Mouse (Mus musculus) embryonic facial prominence, embryonic 10.5 days (tissue): ENCODE measurements at regions not wholly inside any gene's neighbourhood (a gene's known extent, or its start where the extent isn't known, plus 50 kb on each side); places are given as distances from the start of the nearest gene placed in this dataset.
A peak's percentile ranks its signal among the peaks of the same experiment; 100 is the strongest.

ENCODE experiments used
- DNase-seq: peaks from one replicate; pipeline ENCODE4 v3.0.0-alpha.2; 2017; ENCODE audit warnings: low spot score
- H3K27ac ChIP-seq: fragments of 300-500 bp; sonication (generic); replicated peaks from 2 replicates; pipeline ENCODE4 v1.5.1; 2016; ENCODE audit warnings: mild to moderate bottlenecking
- H3K27me3 ChIP-seq: fragments of 300-500 bp; sonication (generic); replicated peaks from 2 replicates; pipeline ENCODE4 v1.6.1; 2016; ENCODE audit warnings: low read depth, mild to moderate bottlenecking; ENCODE audit not compliant: poor library complexity, severe bottlenecking
- H3K36me3 ChIP-seq: fragments of 300-500 bp; sonication (generic); replicated peaks from 2 replicates; pipeline ENCODE4 v1.6.1; 2016; ENCODE audit warnings: mild to moderate bottlenecking, moderate library complexity
- H3K4me1 ChIP-seq: fragments of 300-500 bp; sonication (generic); 2 replicates; pipeline ENCODE4 v1.6.1; 2016
- H3K4me3 ChIP-seq: fragments of 300-500 bp; sonication (generic); 2 replicates; pipeline ENCODE4 v1.5.1; 2016; ENCODE audit warnings: mild to moderate bottlenecking, moderate library complexity
- H3K9me3 ChIP-seq: fragments of 300-500 bp; sonication (generic); 2 replicates; pipeline ENCODE4 v1.6.1; 2016; ENCODE audit warnings: mild to moderate bottlenecking
- WGBS: fragments of 180-500 bp; shearing (Covaris S2); methylation state at CpG from one replicate; pipeline ENCODE4 v1.1.7; 2016; 5-methylcytosine and 5-hydroxymethylcytosine counted together

DNA sequence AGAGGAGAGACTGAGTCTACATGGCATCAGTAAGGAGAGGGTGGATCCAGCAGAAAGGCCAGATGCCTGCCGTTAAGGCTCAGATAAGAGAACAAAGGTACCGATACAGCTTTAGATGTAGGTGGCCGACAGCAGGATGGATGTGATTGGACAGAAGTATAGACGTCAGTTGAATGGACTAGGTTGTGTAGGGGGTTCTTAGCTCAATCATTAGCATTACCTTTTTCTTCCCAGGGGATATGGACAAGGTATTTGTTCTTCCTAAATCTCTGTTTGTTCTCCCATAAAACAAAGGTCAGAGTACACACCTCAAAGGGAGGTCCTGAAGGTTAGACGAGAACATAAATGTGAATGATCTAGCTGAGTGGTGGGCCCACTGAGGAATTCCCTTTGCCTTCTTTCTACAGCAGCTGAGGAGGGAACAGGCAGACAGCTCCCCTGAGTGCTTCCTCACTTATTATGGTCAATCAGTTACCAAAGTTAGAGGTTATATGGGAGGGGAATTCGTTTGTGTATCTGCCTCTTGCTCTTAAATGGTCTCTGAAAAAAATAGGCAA, 139.9 kb upstream of the Sesn3 start:
- 77% methylated on average over 6 of the region's 6 CpGs for WGBS

DNA sequence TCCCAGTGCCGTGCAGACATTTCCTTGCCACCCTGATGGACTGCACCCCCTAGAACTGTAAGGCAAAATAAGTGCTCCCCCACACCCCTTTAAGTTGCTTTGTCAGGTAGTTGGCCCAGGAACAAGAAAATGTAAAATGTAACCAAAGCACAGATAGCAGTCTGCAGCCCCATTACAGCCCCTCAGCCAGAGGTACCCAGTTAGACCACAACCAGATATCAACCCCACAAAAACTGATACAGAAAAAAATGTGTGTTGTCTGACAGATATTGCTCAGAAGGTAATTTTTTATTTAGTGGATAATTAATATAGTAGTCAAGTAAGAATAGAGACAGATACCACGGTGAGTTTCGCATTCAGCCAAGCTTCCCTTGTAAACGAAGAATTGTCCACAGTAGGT, 133.5 kb upstream of the Sesn3 start:
- WGBS, result 94% methylated on average over 4 of the region's 4 CpGs
- no peaks in the 10 kb centered on the region for H3K36me3 ChIP-seq
- no peak overlapping the region for H3K27ac ChIP-seq
- 0 out of 2 replicates have a peak, but pooled peaks cover 3% of the 10 kb centered on the region for H3K4me1 ChIP-seq
- no peaks in the 10 kb centered on the region for H3K9me3 ChIP-seq
- no peak overlapping the region for H3K4me3 ChIP-seq
- no peaks in the 10 kb centered on the region for H3K27me3 ChIP-seq
- no peak for DNase-seq

More for the DNA sequence above, 139.9 kb upstream of the Sesn3 start:
- no peak overlapping the region for H3K4me3 ChIP-seq
- no peaks in the 10 kb centered on the region for H3K36me3 ChIP-seq
- no peak overlapping the region for H3K27ac ChIP-seq
- no peak for DNase-seq
- H3K9me3 ChIP-seq, result no peaks in the 10 kb centered on the region
- no peaks in the 10 kb centered on the region for H3K4me1 ChIP-seq
- H3K27me3 ChIP-seq, result no peaks in the 10 kb centered on the region

DNA sequence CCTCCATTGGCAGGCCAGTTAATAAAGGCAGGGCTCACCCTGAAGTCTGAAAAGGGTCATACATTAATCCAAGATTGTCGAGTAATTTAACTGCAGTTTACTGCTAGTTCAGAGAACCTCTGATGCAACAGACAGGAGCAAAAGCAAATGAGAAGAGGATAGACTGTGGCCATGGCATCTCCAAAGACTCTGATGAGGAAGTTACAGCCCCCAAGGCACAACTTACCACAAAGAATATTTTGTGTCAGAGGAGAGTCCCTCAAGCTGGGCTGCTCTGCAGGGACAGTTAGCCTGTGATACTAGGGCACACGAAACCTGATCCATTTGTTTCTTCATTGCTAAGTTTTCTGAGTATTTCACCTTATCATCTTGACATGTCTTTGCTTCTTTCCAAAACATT, 130.9 kb upstream of the Sesn3 start:
- Histone ChIP-seq H3K27ac (no peak overlapping the region), H3K4me1 (0 out of 2 replicates have a peak, but pooled peaks cover 3% of the 10 kb centered on the region), H3K36me3 (no peaks in the 10 kb centered on the region), H3K27me3 (no peaks in the 10 kb centered on the region), H3K9me3 (no peaks in the 10 kb centered on the region), H3K4me3 (no peak overlapping the region)
- 34% methylated on average over 2 of the region's 2 CpGs for WGBS
- DNase-seq, result no peak

DNA sequence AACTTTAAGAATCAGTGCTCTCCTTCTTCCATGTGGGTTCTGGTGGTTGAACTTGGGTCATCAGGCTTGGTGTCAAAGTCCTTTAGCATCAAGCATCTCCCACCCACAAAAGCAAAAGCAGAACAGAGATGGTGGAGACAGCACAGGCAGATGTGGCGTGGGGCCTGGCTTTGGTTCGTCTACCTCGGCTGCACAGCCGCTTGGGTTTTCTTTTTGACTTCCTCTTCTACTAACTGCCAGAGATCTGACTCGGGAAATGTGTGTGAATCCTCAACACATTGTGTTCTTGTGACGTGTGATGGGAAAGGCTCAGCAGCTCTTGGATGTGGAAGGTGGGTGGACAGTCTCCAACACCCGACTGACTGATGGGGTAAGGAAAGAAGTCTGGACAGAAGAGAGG, 127.8 kb upstream of the Sesn3 start:
- Histone ChIP-seq H3K36me3 (no peaks in the 10 kb centered on the region), H3K27me3 (no peaks in the 10 kb centered on the region), H3K4me3 (no peak overlapping the region), H3K4me1 (peaks cover 10% of the 10 kb centered on the region; the same call in 1 of the 2 replicates), H3K9me3 (no peaks in the 10 kb centered on the region), H3K27ac (no peak overlapping the region)
- DNase-seq, result no peak
- 90% methylated on average over 7 of the region's 7 CpGs for WGBS

DNA sequence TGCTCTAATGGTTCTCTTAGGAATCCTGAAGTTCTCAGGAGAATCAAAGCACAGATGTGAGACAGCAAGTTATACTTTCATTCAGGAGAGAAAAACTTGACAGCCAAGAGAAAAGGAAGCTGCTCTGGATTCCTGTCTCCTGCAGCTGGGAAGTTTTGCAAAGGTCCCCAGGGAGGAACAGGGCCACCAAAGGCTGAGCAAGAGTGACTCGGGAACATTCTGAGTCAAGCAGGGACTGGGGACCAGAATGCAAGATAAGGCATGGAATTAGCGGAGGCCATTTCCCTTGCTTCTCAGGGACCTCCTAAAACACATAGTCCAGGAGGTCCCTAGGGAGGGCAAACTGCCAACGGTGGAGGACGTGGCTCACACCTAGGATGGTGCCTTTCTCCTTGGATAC, 127.1 kb upstream of the Sesn3 start:
- H3K4me3 ChIP-seq, result no peak overlapping the region
- WGBS, result 75% methylated on average over 4 of the region's 4 CpGs
- H3K4me1 ChIP-seq, result peaks cover 10% of the 10 kb centered on the region; the same call in 1 of the 2 replicates
- no peak for DNase-seq
- no peaks in the 10 kb centered on the region for H3K27me3 ChIP-seq
- no peak overlapping the region for H3K27ac ChIP-seq
- no peaks in the 10 kb centered on the region for H3K9me3 ChIP-seq
- H3K36me3 ChIP-seq, result no peaks in the 10 kb centered on the region

DNA sequence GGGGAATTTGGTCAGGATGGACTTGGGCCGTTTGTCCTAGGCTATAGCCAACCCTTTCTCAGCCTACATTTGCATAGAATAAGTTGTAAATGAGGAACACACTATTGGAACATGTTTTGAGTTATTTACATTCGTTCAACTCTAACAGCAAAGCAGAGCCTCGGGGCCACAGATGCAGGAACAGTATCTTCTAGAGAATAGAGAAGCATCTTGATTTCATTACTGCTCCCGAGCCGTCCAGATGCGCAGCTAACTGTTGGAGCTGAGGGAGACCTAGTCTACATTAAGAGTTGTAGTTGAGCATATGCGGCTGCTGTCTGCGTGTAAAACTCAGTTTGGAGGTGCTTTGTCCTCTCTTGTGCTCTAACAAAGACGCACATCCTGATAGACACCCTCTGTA, 124.6 kb upstream of the Sesn3 start:
- Histone ChIP-seq H3K27me3 (no peaks in the 10 kb centered on the region), H3K36me3 (no peaks in the 10 kb centered on the region), H3K9me3 (no peaks in the 10 kb centered on the region), H3K27ac (no peak overlapping the region), H3K4me1 (peaks cover 7% of the 10 kb centered on the region; the same call in 1 of the 2 replicates), H3K4me3 (no peak overlapping the region)
- peak; percentile 28 for DNase-seq
- 70% methylated on average over 9 of the region's 9 CpGs for WGBS

DNA sequence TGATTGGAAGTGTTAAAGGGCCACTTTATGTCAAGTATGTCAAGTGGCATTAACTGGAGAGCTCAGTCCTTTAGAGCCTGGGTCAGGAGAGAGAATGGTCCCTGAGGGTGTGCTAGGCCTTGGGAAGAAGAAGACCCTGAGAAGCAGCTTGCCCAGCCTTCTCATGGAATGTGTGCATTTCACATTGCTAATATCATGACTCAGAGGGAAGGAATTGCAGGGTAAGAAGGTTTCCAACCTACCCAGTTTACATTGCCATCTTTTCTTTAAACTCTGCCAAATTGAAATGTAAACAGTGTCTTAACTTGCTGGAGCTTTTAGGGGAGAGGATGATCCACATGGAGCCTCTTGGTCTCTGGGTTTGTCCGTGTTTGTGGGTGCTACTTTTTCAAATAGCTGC, 117.9 kb upstream of the Sesn3 start:
- Histone ChIP-seq H3K9me3 (no peaks in the 10 kb centered on the region), H3K4me1 (peaks cover 16% of the 10 kb centered on the region), H3K27me3 (no peaks in the 10 kb centered on the region), H3K4me3 (no peak overlapping the region), H3K27ac (0 out of 2 replicates have a peak overlapping the region, but pooled peaks have one; percentile 30), H3K36me3 (no peaks in the 10 kb centered on the region)
- WGBS, result 74% methylated on average over 1 of the region's 1 CpGs
- no peak for DNase-seq

DNA sequence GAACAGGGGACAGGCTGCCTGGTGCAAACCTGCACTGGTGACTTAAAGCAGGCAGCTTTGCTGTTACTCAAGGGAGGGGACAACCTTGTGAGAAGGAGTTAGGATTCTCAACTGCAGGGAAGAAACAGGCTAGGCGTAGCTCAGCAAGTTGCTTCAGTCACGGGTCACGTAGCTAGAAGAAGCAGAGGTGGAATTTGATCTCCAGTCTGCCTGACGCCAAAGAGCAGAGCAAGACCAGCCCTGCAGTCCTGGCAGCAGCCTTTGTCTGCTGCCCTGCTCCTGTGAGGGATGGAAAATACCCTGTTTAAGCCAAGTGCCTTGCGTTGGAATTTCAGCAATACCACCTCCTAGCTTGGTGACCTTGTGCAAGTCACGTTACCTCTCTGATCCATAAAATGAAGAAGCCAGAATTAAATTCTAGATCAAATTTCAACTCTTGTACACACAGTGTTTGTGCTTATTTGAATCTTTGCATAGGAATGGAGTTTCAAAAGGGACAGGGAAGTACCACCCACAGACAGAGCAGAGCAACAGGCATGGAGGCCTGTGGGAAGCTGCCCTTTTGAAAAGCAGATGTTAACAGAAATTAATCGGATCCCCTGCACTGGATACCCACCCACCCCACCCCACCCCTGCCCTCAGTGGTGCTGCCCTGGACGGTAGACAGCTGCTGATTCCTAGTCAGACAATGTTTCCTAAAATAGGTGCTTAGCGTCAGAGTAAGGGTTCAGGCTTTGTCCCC, 116.6 kb upstream of the Sesn3 start:
- no peaks in the 10 kb centered on the region for H3K27me3 ChIP-seq
- DNase-seq, result peak; percentile 63
- H3K36me3 ChIP-seq, result no peaks in the 10 kb centered on the region
- peaks cover 16% of the 10 kb centered on the region for H3K4me1 ChIP-seq
- no peaks in the 10 kb centered on the region for H3K9me3 ChIP-seq
- H3K27ac ChIP-seq, result peak overlapping the region; percentile 79
- no peak overlapping the region for H3K4me3 ChIP-seq
- WGBS, result 24% methylated on average over 9 of the region's 9 CpGs

DNA sequence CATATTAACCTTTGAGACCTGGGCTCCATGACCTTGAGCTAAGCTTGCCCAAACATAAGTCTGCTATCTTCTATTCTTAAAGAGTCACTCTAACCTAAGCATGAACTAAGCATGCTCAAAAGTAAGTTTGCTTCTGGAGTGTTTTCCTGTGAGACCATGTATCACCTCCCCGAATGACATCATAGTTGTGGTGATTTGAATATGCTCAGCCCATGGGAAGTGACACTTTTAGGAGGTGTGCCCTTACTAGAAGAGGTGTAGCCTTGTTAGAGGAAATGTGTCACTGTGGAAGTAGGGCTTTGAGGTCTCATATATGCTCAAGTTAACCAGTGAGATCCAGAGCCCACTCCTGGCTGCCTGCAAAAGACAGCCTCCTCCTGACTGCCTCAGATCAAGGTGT, 114.7 kb upstream of the Sesn3 start:
- Histone ChIP-seq H3K4me3 (no peak overlapping the region), H3K27ac (no peak overlapping the region), H3K27me3 (no peaks in the 10 kb centered on the region), H3K4me1 (peaks cover 16% of the 10 kb centered on the region), H3K36me3 (no peaks in the 10 kb centered on the region), H3K9me3 (no peaks in the 10 kb centered on the region)
- no peak for DNase-seq
- 86% methylated on average over 1 of the region's 1 CpGs for WGBS

DNA sequence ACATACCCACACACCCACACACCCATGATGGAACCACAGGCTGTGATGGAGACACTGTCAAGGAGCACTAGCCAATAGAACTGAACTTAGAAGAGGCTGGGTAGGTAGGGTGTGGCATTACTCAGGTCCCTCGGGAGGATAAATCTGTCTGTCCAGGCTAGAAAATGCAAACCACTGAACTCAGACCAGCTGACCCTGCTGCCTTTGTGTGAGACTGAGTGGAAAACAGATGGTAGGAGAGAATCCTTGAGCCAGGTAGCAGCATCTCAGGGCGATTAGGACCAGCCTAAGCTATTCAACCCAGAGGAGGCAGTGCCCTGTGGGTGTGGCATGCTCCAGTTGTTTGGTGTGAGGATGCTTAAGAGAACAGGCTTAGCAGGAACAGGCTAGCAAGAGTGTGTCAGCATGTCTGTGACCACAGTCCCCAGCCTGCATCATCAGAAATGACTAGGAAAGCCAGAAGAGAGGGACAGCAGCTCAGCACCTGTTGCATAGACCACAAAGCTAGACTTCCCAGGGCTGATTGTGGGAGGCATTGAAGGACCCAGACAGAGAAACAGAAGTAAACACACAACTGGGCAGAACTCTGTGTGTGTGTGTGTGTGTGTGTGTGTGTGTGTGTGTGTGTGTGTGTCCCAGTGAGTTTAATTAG, 103.2 kb upstream of the Sesn3 start:
- Histone ChIP-seq H3K4me1 (peaks cover 48% of the 10 kb centered on the region), H3K4me3 (no peak overlapping the region), H3K36me3 (no peaks in the 10 kb centered on the region), H3K27ac (no peak overlapping the region), H3K27me3 (no peaks in the 10 kb centered on the region), H3K9me3 (no peaks in the 10 kb centered on the region)
- 67% methylated on average over 2 of the region's 2 CpGs for WGBS
- DNase-seq, result no peak

DNA sequence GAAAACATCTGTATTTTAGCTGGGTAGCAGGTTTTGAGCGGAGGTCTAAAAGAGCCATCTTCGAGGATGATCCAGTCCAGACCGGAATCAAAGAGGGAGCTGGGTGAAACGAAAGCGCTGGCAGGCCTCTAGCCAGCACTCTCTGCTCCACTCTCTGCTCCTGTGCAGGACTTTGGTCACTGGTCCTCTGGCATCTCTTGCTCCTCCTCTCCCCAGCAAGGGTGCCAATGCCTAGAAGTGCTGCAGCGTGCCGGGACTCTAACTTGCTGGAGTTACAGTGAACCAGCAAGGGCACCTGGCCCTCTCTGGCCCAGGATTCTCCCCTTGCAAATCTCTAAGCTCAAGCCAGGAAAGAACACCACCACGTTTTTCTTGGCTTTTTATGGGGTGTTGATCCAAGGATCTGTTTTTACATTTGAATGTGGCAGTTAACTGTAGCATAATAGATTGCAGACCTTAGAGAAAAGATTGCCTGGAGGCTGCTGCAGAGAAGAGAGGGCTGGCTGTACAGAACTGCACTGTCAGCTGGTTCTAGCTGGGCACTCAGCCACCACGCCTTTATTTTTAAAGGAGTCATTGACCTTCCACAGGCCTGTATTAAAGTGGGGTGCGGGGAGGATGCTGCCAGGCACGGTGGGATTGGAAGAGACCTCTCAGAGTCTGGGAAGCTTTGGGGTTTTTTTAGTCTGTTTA, 101.1 kb upstream of the Sesn3 start:
- WGBS, result 21% methylated on average over 11 of the region's 11 CpGs
- Histone ChIP-seq H3K36me3 (no peaks in the 10 kb centered on the region), H3K4me3 (no peak overlapping the region), H3K27ac (peak overlapping the region; percentile 81), H3K9me3 (no peaks in the 10 kb centered on the region), H3K4me1 (peaks cover 49% of the 10 kb centered on the region), H3K27me3 (no peaks in the 10 kb centered on the region)
- peak; percentile 27 for DNase-seq

DNA sequence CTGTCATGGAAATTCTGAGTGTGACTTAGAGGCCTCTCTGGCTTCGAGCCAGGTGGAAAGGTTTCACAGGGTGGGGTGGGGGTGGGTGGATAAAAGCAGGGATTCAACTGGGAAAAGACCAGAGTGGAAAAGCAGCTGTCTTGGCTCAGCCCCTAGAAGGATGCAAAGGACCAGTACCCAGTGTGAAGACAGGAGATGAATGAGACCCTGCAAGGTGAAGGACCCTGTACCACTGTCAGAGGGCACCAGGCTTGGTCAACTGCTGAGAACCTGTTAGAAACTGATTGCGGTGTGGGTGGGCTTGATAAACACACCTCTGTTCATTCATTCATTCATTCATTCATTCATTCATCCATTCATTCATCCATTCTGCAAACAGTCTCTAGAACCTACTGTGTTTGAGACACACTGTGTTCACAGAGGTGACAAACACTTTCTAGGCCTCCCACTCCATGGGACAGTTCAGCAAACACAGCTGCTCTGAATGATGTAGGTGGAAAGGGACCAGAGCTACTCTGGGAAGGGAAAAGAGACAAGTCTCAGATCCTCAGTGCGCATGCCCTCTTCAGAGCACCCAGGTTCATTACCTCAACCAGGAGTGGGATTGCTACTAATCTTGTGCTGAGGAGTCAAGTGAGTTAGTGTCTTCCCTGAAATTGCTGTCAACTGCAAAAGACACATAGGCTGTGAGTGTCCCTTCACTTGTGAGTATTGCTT, 100.4 kb upstream of the Sesn3 start:
- DNase-seq, result no peak
- H3K36me3 ChIP-seq, result no peaks in the 10 kb centered on the region
- WGBS, result 78% methylated on average over 3 of the region's 3 CpGs
- peaks cover 49% of the 10 kb centered on the region for H3K4me1 ChIP-seq
- H3K27ac ChIP-seq, result peak overlapping the region; percentile 81; the same call in 1 of the 2 replicates
- no peak overlapping the region for H3K4me3 ChIP-seq
- no peaks in the 10 kb centered on the region for H3K9me3 ChIP-seq
- H3K27me3 ChIP-seq, result no peaks in the 10 kb centered on the region
